Mouse (Mus musculus) lung, postnatal 10 days (tissue): ENCODE measurements around the gene Aldoc.

Experiments
- DNase-seq: peaks from one replicate; pipeline ENCODE4 v3.0.0; 2021

Gene Aldoc

GRCm38 (mm10) chr11:78363309-78364007 lies 40.7 kb downstream of the Aldoc start:
- DNase-seq: no peak

- no peak for DNase-seq
Measured at GRCm38 (mm10) chr11:78364103-78364502, 41.3 kb downstream of the Aldoc start.

- no peak for DNase-seq
Measured at GRCm38 (mm10) chr11:78367456-78368225, 44.9 kb downstream of the Aldoc start.

GRCm38 (mm10) chr11:78370389-78370788 lies 47.6 kb downstream of the Aldoc start:
- peak; percentile 59 for DNase-seq

- DNase-seq: no peak
Measured at GRCm38 (mm10) chr11:78371711-78372110, 48.9 kb downstream of the Aldoc start.

GRCm38 (mm10) chr11:78372166-78372565 lies 49.4 kb downstream of the Aldoc start:
- no peak for DNase-seq

GRCm38 (mm10) chr11:78372610-78373009 lies 49.8 kb downstream of the Aldoc start:
- peak; percentile 58 for DNase-seq

GRCm38 (mm10) chr11:78374147-78374546 lies 51.4 kb downstream of the Aldoc start:
- DNase-seq: no peak
